Mouse (Mus musculus): ENCODE data around the gene Gm9887. TPM values are rescaled to one million over a fixed set of nuclear protein-coding genes. Genes with fewer than 3 reads are reported as not detected.
A peak's percentile ranks its signal among the peaks of the same experiment; 100 is the strongest.
"Not testable (repeated sequence)": the region's sequence is repeated elsewhere in the genome, so short reads cannot be mapped to it uniquely, and the experiment has no call there.

Gm9887 gene
- polyA plus RNA-seq, 1 experiment: 0.40 TPM

DNA sequence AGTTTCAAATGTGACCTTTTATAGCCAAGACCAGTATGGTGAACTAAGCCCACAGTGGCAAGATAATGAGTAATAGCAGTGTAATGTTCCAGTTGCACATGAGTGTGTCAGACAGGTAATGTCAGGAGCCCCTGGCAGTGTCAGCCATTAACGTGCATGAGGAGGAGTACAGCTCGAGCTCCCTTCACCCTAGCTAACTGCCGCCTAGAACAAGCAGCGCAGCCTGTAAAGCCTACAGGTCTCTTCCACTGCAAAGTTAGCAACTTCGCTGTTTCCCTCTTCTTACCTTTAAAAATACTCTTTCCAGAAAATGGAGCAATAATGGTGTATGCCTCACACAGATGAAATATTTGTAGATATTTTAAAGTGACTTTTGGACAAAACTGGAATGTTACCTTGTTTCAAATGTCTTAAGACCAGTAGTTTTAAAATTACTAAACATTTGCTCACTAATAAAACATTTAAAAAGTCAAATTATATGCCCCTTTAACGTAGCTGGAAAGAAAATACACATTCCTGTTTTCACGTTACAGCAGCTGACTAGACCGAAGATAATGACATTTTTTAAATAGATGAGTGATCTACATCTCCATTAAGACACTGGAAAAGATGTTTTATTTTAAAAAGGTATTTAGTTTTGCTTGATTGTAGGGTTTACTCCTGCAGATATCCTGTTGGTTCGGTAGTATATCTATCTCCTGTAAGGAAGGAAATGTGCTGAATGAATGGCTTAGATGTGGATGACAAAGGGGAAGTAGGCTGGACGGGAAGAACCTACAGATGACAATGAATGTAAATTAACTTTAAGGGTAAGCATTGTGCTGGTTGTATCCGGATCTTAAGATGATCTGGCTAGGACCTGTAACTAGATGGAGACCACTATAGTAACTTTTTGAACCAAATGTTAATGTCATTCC, 1.9 kb upstream of the Gm9887 start:
- Histone ChIP-seq H3K4me3 (ENCODE audit: insufficient read depth, low read length) (no peak overlapping the region; the same call in 1 of the 2 replicates), H3K27ac (ENCODE audit: insufficient read depth, low read length) (no peak overlapping the region), H3K4me1 (ENCODE audit: control insufficient read depth, insufficient read depth, low read length) (peaks cover 4% of the 10 kb centered on the region; the same call in 1 of the 2 replicates)
- no peak for TF ChIP-seq POLR2A (IDR thresholded peaks at IDR 0.05; ENCODE audit: extremely low read depth, insufficient read depth, low read length)
- no peak for TF ChIP-seq CTCF (IDR thresholded peaks at IDR 0.05; ENCODE audit: extremely low read depth, insufficient read depth, low read length)

GRCm38 (mm10) chr12:69372731-69373331, 573 bp upstream of the Gm9887 start:
- TF ChIP-seq CTCF (IDR thresholded peaks at IDR 0.05; ENCODE audit: extremely low read depth, insufficient read depth, low read length) (no peak), POLR2A (IDR thresholded peaks at IDR 0.05; ENCODE audit: extremely low read depth, insufficient read depth, low read length) (no peak)
- peak overlapping the region; percentile 99 for H3K27ac ChIP-seq (ENCODE audit: insufficient read depth, low read length)
- H3K4me3 ChIP-seq (ENCODE audit: insufficient read depth, low read length): peak overlapping the region; percentile 67
- peaks cover 4% of the 10 kb centered on the region; the same call in 1 of the 2 replicates for H3K4me1 ChIP-seq (ENCODE audit: control insufficient read depth, insufficient read depth, low read length)

GRCm38 (mm10) chr12:69371421-69371853, 821 bp downstream of the Gm9887 start:
- H3K4me3 ChIP-seq (ENCODE audit: insufficient read depth, low read length): peak overlapping the region; percentile 67
- no peak for TF ChIP-seq POLR2A (IDR thresholded peaks at IDR 0.05; ENCODE audit: extremely low read depth, insufficient read depth, low read length)
- TF ChIP-seq CTCF (IDR thresholded peaks at IDR 0.05; ENCODE audit: extremely low read depth, insufficient read depth, low read length): peak; percentile 37; the same call in 1 of the 2 replicates
- H3K4me1 ChIP-seq (ENCODE audit: control insufficient read depth, insufficient read depth, low read length): peaks cover 4% of the 10 kb centered on the region; the same call in 1 of the 2 replicates
- peak overlapping the region; percentile 90 for H3K27ac ChIP-seq (ENCODE audit: insufficient read depth, low read length)

DNA sequence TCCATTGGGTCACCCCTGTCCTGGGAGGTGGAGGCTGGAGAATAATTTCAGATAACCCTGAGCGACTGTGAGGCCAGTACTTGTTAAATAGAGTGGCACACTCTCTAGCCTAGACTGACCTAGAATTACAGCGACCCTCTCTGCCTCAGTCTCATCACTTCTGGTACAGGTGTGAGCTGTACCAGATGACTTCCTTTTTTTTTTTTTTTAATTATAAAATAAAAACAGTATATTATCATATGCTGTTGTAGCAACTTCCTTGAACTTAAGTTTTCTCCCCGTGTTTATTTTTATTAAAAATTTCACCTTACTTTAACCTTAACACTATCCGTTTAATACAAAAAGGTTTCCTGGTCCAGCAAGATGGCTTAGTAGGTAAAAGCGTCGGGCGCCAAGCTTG, 1.3 kb downstream of the Gm9887 start:
- TF ChIP-seq POLR2A (IDR thresholded peaks at IDR 0.05; ENCODE audit: extremely low read depth, insufficient read depth, low read length) (no peak), CTCF (IDR thresholded peaks at IDR 0.05; ENCODE audit: extremely low read depth, insufficient read depth, low read length) (no peak)
- Histone ChIP-seq H3K27ac (ENCODE audit: insufficient read depth, low read length) (0 out of 2 replicates have a peak overlapping the region, but pooled peaks have one; percentile 90), H3K4me1 (ENCODE audit: control insufficient read depth, insufficient read depth, low read length) (peaks cover 4% of the 10 kb centered on the region; the same call in 1 of the 2 replicates)

DNA sequence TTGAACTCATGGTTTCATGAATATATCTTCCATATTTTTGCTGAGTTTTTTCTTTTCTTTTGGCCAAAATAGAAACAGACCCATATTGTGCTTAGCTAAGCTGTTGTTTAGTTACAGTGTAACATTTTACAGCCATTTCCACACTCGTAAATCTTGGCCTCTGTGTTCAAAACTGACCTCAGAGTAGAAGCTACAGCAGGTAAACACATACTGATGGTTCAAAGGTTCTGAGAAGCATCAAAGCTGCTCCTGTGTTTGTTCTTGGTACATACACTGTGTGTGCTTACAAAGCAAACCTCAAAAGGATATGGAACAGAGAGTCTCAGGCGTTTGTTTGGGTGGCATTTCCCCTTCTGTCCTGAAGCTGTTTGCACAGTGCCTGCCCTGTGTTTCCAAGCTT, 4.7 kb downstream of the Gm9887 start:
- Histone ChIP-seq H3K4me1 (ENCODE audit: control insufficient read depth, insufficient read depth, low read length) (peaks cover 3% of the 10 kb centered on the region; the same call in 1 of the 2 replicates), H3K27ac (ENCODE audit: insufficient read depth, low read length) (no peak overlapping the region), H3K4me3 (ENCODE audit: insufficient read depth, low read length) (no peak overlapping the region)
- TF ChIP-seq POLR2A (IDR thresholded peaks at IDR 0.05; ENCODE audit: extremely low read depth, insufficient read depth, low read length) (no peak), CTCF (IDR thresholded peaks at IDR 0.05; ENCODE audit: extremely low read depth, insufficient read depth, low read length) (no peak)

More for the DNA sequence above, 1.3 kb downstream of the Gm9887 start:
- H3K4me3 ChIP-seq (ENCODE audit: insufficient read depth, low read length): peak overlapping the region; percentile 67

DNA sequence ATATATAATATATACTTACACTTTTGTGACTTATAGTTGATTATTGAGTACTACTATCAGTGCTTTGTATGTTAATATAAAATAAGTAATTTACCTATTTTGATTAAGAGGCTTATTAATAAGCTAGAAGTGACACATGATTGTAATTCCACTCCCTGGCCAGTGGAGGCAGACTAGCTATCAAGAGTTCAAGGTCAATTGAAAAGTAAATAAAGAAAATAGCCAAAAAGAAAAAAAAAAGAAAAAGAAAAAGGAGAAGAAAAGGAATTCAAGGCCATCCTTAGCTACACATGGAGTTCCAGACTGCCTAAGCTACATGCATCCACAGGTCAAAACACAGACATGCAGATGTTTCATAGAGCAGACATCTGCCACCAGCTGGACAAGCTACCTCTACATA, 5.8 kb downstream of the Gm9887 start:
- Histone ChIP-seq H3K27ac (ENCODE audit: insufficient read depth, low read length) (no peak overlapping the region), H3K4me1 (ENCODE audit: control insufficient read depth, insufficient read depth, low read length) (peaks cover 3% of the 10 kb centered on the region; the same call in 1 of the 2 replicates), H3K4me3 (ENCODE audit: insufficient read depth, low read length) (no peak overlapping the region)
- TF ChIP-seq CTCF (IDR thresholded peaks at IDR 0.05; ENCODE audit: extremely low read depth, insufficient read depth, low read length) (no peak), POLR2A (IDR thresholded peaks at IDR 0.05; ENCODE audit: extremely low read depth, insufficient read depth, low read length) (no peak)

GRCm38 (mm10) chr12:69365757-69366156, 6.5 kb downstream of the Gm9887 start:
- H3K4me1 ChIP-seq (ENCODE audit: control insufficient read depth, insufficient read depth, low read length): peaks cover 1% of the 10 kb centered on the region; the same call in 1 of the 2 replicates
- no peak for TF ChIP-seq POLR2A (IDR thresholded peaks at IDR 0.05; ENCODE audit: extremely low read depth, insufficient read depth, low read length)
- no peak for TF ChIP-seq CTCF (IDR thresholded peaks at IDR 0.05; ENCODE audit: extremely low read depth, insufficient read depth, low read length)
- no peak overlapping the region for H3K4me3 ChIP-seq (ENCODE audit: insufficient read depth, low read length)

DNA sequence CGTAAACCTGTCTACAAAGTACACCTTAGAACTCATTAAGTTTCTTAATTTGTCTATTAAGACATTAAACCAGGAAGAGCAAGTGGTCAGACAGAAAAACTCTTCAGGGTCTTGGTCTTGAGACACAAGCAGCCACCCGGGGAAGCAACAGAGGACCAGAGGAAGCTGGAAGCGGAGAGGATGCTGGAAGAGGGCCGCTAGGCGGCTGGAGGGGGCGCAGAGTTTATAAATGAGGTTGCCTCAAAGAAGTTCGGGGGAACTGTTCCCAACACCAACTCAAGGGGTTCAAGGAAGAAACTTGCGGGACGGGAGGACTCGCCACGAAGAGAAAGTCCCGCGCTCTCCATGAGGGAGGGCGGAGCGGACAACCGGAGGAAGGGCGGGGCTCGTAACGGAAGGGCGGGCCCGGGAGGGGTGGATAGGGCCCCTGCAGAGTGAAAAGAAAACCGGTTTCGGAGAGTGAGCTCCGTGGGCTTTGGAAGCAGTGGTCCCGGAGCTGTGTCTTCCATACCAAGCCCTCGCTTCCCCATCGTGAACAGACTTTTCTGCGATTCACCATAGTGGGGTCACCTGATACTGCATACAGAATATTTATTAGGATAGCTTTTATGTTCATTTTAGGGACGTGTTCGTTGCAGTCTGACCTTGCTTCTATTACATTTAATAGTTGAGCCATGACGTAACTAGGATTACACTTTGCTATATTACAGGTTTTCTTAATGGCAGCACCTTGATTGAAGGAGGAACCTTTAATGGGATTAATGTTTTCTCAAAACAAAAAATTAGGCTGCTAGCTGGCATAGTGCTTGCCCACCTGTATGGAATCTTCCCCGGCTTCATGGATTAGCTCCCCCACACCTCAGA, 8.1 kb downstream of the Gm9887 start:
- Histone ChIP-seq H3K4me3 (ENCODE audit: insufficient read depth, low read length) (peak overlapping the region; percentile 52), H3K4me1 (ENCODE audit: control insufficient read depth, insufficient read depth, low read length) (peaks cover 1% of the 10 kb centered on the region; the same call in 1 of the 2 replicates), H3K27ac (ENCODE audit: insufficient read depth, low read length) (no peak overlapping the region)
- TF ChIP-seq POLR2A (IDR thresholded peaks at IDR 0.05; ENCODE audit: extremely low read depth, insufficient read depth, low read length): peak; percentile 57; the same call in 1 of the 2 replicates
- TF ChIP-seq CTCF (IDR thresholded peaks at IDR 0.05; ENCODE audit: extremely low read depth, insufficient read depth, low read length): no peak

More at GRCm38 (mm10) chr12:69365757-69366156, 6.5 kb downstream of the Gm9887 start:
- no peak overlapping the region for H3K27ac ChIP-seq (ENCODE audit: insufficient read depth, low read length)

DNA sequence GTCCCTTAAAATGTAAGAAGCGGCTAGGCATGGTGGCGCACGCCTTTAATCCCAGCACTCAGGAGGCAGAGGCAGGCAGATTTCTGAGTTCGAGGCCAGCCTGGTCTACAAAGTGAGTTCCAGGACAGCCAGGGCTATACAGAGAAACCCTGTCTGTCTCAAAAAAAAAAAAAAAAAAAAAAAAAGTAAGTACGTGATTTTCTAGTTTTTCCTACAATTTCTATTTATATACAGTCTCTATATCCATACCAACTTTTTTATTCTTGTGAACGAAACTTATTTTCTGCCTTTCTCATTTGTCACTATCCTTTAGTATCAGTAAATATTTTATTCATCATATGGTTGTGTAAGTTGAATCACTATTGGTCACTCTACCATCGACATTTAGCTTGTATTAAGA, 9.1 kb downstream of the Gm9887 start:
- not testable (repeated sequence) for H3K4me1 ChIP-seq (ENCODE audit: control insufficient read depth, insufficient read depth, low read length); H3K4me3 ChIP-seq (ENCODE audit: insufficient read depth, low read length); H3K27ac ChIP-seq (ENCODE audit: insufficient read depth, low read length)
